Mouse (Mus musculus) neural tube, embryonic 11.5 days (tissue): Measurements from ENCODE around the gene Ube2q2. TPM values are rescaled to one million over a fixed set of nuclear protein-coding genes. Genes with fewer than 3 reads are reported as not detected.
A peak's percentile ranks its signal among the peaks of the same experiment; 100 is the strongest.

Source experiments
- ATAC-seq: fragments of 200-750 bp; cut with Nextera tagmentation; 2 replicates; pipeline ENCODE4 v1.8.0; 2017; ENCODE audit warnings: moderate number of reproducible peaks, mild to moderate bottlenecking, moderate TSS enrichment, moderate library complexity; ENCODE audit not compliant: insufficient read depth, low FRiP score, low TSS enrichment
- DNase-seq: peaks from one replicate; pipeline ENCODE4 v3.0.0-alpha.2; 2015; ENCODE audit warnings: low spot score
- H3K27ac ChIP-seq: fragments of 300-500 bp; sonication (generic); 2 replicates; pipeline ENCODE4 v1.5.1; 2014; ENCODE audit warnings: low read depth, mild to moderate bottlenecking, low read length
- H3K27me3 ChIP-seq: fragments of 300-500 bp; sonication (generic); 2 replicates; pipeline ENCODE4 v1.6.1; 2014; ENCODE audit warnings: mild to moderate bottlenecking, low read length, mixed read lengths; ENCODE audit not compliant: control insufficient read depth, insufficient read depth
- H3K36me3 ChIP-seq: fragments of 300-500 bp; sonication (generic); 2 replicates; pipeline ENCODE4 v1.6.1; 2014; ENCODE audit warnings: mild to moderate bottlenecking, low read length, moderate library complexity, mixed read lengths; ENCODE audit not compliant: control insufficient read depth, insufficient read depth
- H3K4me1 ChIP-seq: fragments of 300-500 bp; sonication (generic); 2 replicates; pipeline ENCODE4 v1.6.1; 2014; ENCODE audit warnings: low read length, mixed read lengths; ENCODE audit not compliant: control insufficient read depth, insufficient read depth
- H3K4me2 ChIP-seq: fragments of 300-500 bp; sonication (generic); 2 replicates; pipeline ENCODE4 v1.6.1; 2014; ENCODE audit warnings: low read depth, mild to moderate bottlenecking, moderate library complexity
- H3K4me3 ChIP-seq: fragments of 300-500 bp; sonication (generic); 2 replicates; pipeline ENCODE4 v1.5.1; 2014; ENCODE audit warnings: low read depth, low read length
- H3K9ac ChIP-seq: fragments of 300-500 bp; sonication (generic); 2 replicates; pipeline ENCODE4 v1.6.1; 2014; ENCODE audit warnings: mild to moderate bottlenecking, low read length
- H3K9me3 ChIP-seq: fragments of 300-500 bp; sonication (generic); 2 replicates; pipeline ENCODE4 v1.6.1; 2016; ENCODE audit warnings: low read length; ENCODE audit not compliant: control insufficient read depth
- WGBS: fragments of 180-500 bp; shearing (Covaris S2); extraction: QIAGEN DNeasy Blood & Tissue Kit; methylation state at CpG from one replicate; pipeline ENCODE4 v1.1.7; 2014; 5-methylcytosine and 5-hydroxymethylcytosine counted together
- polyA plus RNA-seq: library from polyadenylated mRNA; unstranded; fragments of >200 nt; fragmentation: Nextera tagmentation; extraction: Ambion mirVana; gene quantifications from 2 replicates; pipeline ENCODE4 v1.2.1, GENCODE M21; 2014

The Ube2q2 gene
- polyA plus RNA-seq, 1 experiment from 2014 or later: 55.9 TPM

GRCm38 (mm10) chr9:55151096-55151495 is 2.4 kb downstream of the Ube2q2 start:
- no peaks in the 10 kb centered on the region for H3K9me3 ChIP-seq
- no peak overlapping the region for H3K27ac ChIP-seq
- no peaks in the 10 kb centered on the region for H3K27me3 ChIP-seq
- H3K4me2 ChIP-seq: no peak overlapping the region; the same call in 1 of the 2 replicates
- H3K9ac ChIP-seq: no peak overlapping the region
- H3K4me1 ChIP-seq: peaks cover 7% of the 10 kb centered on the region
- H3K4me3 ChIP-seq: peak overlapping the region; percentile 91; the same call in 1 of the 2 replicates
- no peaks in the 10 kb centered on the region for H3K36me3 ChIP-seq
- DNase-seq (no peak), ATAC-seq (no peak)

DNA sequence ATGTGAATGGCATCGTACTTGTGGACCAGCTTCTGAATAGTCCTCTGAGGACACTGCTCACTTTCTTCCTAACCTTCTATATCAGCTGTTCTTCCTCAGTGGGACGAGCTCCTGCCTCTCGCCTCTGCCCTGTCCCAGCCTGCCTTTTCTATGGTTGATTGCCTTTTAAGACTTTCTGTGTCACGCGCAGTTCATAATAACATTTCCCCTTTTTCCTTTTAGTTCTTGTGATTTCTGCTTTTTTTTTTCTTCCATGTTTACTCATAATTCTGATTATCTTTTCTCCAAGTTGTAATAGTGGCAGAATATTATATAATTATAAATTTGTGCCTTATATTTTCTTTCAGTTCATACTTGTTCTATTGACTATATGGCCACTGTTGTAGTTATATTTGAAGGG is 4.3 kb downstream of the Ube2q2 start:
- ATAC-seq (no peak), DNase-seq (no peak)
- Histone ChIP-seq H3K27me3 (no peaks in the 10 kb centered on the region), H3K9ac (no peak overlapping the region), H3K27ac (no peak overlapping the region), H3K4me1 (peaks cover 7% of the 10 kb centered on the region), H3K36me3 (no peaks in the 10 kb centered on the region), H3K9me3 (no peaks in the 10 kb centered on the region), H3K4me3 (no peak overlapping the region), H3K4me2 (no peak overlapping the region)
- 82% methylated on average over 5 of the region's 5 CpGs for WGBS

DNA sequence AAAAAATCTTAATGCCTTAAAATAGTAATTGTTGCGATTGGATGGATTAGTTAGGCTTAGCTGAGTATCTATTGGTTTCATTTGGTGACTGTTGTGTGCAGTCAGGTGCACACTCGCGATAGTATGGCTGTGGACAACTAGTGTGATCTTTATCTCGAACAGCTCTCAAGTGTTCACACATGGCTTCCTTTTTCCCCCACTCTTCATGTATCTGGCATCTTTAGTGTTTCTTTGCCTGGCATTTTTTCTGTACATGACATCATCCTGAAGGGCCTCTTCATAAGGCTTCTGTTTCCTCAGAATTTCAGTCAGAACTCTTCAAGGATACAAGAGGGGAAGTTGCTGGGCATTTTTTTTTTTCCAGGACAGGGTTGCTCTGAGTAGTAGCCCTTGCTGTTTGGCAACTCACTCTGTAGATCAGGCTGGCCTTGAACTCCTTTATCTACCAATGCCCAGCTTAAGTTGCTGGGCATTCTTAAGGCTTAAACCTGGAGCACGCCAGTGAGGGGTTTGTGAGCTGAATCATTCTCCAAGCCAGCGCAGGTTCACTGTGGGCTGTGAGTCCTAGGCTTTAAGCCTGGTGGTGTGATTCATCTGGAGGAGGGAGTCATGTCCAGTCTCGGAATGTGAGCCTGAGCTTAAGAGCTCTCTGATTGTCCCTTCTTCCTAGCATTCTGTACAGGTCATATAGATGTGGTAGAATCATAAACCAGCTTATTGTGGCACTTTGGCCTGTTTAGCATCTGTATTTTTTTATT is 22.2 kb downstream of the Ube2q2 start:
- ATAC-seq (no peak), DNase-seq (no peak)
- Histone ChIP-seq H3K9me3 (no peaks in the 10 kb centered on the region), H3K4me3 (no peak overlapping the region), H3K4me1 (no peaks in the 10 kb centered on the region; the same call in 1 of the 2 replicates), H3K36me3 (no peaks in the 10 kb centered on the region), H3K9ac (no peak overlapping the region), H3K27me3 (no peaks in the 10 kb centered on the region), H3K27ac (no peak overlapping the region), H3K4me2 (no peak overlapping the region)
- WGBS: 89% methylated on average over 7 of the region's 7 CpGs

- H3K4me2 ChIP-seq: no peak overlapping the region
- H3K4me3 ChIP-seq: no peak overlapping the region
- no peaks in the 10 kb centered on the region; the same call in 1 of the 2 replicates for H3K4me1 ChIP-seq
- H3K27ac ChIP-seq: no peak overlapping the region
- no peak overlapping the region for H3K9ac ChIP-seq
- H3K27me3 ChIP-seq: no peaks in the 10 kb centered on the region
- no peaks in the 10 kb centered on the region for H3K36me3 ChIP-seq
- DNase-seq (no peak), ATAC-seq (no peak)
- H3K9me3 ChIP-seq: no peaks in the 10 kb centered on the region
- 84% methylated on average over 1 of the region's 1 CpGs for WGBS
Measured at GRCm38 (mm10) chr9:55172195-55172685, 23.6 kb downstream of the Ube2q2 start.

DNA sequence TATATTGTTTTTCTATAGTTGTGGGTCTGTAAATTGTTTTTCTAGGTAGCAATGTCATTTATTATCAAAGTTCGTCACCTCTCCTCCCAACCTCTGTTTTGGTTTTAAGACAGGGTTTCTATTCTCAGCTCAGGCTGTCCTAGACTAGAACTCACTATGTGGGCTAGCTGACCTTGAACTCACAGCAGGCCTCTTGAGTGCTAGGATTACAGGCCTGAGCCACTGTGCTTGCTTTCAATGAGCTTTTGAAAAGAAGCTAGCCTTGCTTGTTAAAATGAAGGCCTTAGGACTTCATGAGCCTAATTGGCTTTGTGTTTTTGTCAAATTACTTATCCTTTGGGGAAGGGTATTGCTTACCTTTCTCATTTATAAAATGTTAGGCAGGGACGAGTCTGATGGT is 25.6 kb downstream of the Ube2q2 start:
- H3K9me3 ChIP-seq: no peaks in the 10 kb centered on the region
- ATAC-seq: no peak

DNA sequence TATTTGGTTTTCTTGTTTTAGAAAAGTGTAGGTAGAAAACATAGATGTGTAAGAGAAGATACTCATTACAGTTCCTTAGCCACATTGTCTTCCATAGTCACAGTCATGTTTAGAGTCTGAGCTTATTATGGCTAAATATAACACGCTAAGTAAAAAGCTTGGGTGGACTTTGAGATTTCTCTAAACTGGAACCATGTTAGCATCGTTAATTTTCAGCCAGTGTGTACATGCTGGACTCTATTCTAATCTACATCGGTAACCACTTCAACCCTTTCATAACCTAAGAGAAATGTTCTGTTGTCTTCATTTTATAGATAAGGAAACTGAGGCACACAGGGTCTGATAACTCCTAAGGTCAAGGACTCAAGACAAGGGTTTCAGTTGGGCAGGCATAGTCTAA is 47.2 kb downstream of the Ube2q2 start:
- H3K27me3 ChIP-seq: no peaks in the 10 kb centered on the region
- H3K4me3 ChIP-seq: no peak overlapping the region
- H3K4me2 ChIP-seq: no peak overlapping the region
- H3K9ac ChIP-seq: no peak overlapping the region
- no peak for DNase-seq
- H3K4me1 ChIP-seq: no peaks in the 10 kb centered on the region
- H3K36me3 ChIP-seq: no peaks in the 10 kb centered on the region
- no peak for ATAC-seq
- 95% methylated on average over 3 of the region's 3 CpGs for WGBS
- no peaks in the 10 kb centered on the region for H3K9me3 ChIP-seq
- H3K27ac ChIP-seq: no peak overlapping the region

More for the DNA sequence above, 25.6 kb downstream of the Ube2q2 start:
- no peaks in the 10 kb centered on the region for H3K27me3 ChIP-seq
- 83% methylated on average over 2 of the region's 2 CpGs for WGBS
- H3K4me1 ChIP-seq: no peaks in the 10 kb centered on the region; the same call in 1 of the 2 replicates
- DNase-seq: no peak
- H3K4me2 ChIP-seq: no peak overlapping the region
- no peak overlapping the region for H3K9ac ChIP-seq
- no peaks in the 10 kb centered on the region for H3K36me3 ChIP-seq
- H3K4me3 ChIP-seq: no peak overlapping the region
- H3K27ac ChIP-seq: no peak overlapping the region

- H3K36me3 ChIP-seq: no peaks in the 10 kb centered on the region
- ATAC-seq (no peak), DNase-seq (no peak)
- H3K9me3 ChIP-seq: no peaks in the 10 kb centered on the region
- no peak overlapping the region for H3K4me3 ChIP-seq
- no peaks in the 10 kb centered on the region for H3K4me1 ChIP-seq
- no peak overlapping the region for H3K9ac ChIP-seq
- WGBS: 97% methylated on average over 1 of the region's 1 CpGs
- H3K27me3 ChIP-seq: no peaks in the 10 kb centered on the region
- H3K4me2 ChIP-seq: no peak overlapping the region
- no peak overlapping the region for H3K27ac ChIP-seq
Measured at GRCm38 (mm10) chr9:55198260-55198659, 49.6 kb downstream of the Ube2q2 start.

DNA sequence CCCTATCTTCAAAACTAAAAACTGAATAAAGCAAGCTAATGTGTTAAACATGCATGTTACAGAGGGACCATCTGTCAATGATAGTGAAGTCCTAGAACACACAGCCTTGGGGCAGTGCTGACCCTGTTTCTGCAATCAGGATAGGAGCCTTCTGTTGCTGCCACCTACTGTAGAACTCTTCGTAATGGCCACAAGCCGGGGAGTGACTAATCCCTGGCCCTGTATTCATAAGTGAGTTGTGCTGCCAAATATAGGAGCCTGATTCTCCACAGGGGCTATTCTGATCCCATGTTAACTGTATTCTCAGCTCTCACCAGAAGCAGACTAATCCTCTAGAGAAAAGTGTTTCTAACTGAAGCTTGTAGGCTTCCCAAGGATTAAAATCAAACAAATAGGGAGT is 50.7 kb downstream of the Ube2q2 start:
- Histone ChIP-seq H3K9me3 (no peaks in the 10 kb centered on the region), H3K27ac (no peak overlapping the region), H3K4me2 (no peak overlapping the region), H3K4me3 (no peak overlapping the region), H3K4me1 (no peaks in the 10 kb centered on the region), H3K36me3 (no peaks in the 10 kb centered on the region), H3K27me3 (no peaks in the 10 kb centered on the region), H3K9ac (no peak overlapping the region)
- WGBS: 85% methylated on average over 2 of the region's 2 CpGs
- ATAC-seq (no peak), DNase-seq (no peak)

- Histone ChIP-seq H3K27ac (peak overlapping the region; percentile 61), H3K4me2 (peak overlapping the region; percentile 78), H3K9me3 (no peaks in the 10 kb centered on the region), H3K27me3 (no peaks in the 10 kb centered on the region), H3K4me3 (peak overlapping the region; percentile 82), H3K4me1 (peaks cover 14% of the 10 kb centered on the region), H3K36me3 (no peaks in the 10 kb centered on the region), H3K9ac (peak overlapping the region; percentile 72)
- WGBS: 2% methylated on average over 2 of the region's 2 CpGs
- no peak for DNase-seq
- peak; percentile 18; the same call in 1 of the 2 replicates for ATAC-seq
Measured at GRCm38 (mm10) chr9:55208458-55208789, 59.8 kb downstream of the Ube2q2 start.
